Mouse (Mus musculus) thymus, adult 2 months (tissue): ENCODE data around the gene Unc119.

Experiments used
- CTCF ChIP-seq: fragments of 200-500 bp; IDR thresholded peaks from 2 replicates; pipeline ENCODE4 v1.5.1; 2012; ENCODE audit warnings: mild to moderate bottlenecking, control low read depth, low read length, moderate library complexity, borderline replicate concordance; ENCODE audit not compliant: control insufficient read depth, poor library complexity, insufficient read depth; ENCODE audit errors: extremely low read depth
- POLR2A ChIP-seq: fragments of 200-500 bp; IDR thresholded peaks from 2 replicates; pipeline ENCODE4 v1.6.1; 2012; ENCODE audit warnings: mild to moderate bottlenecking, low read length, control low read depth, moderate library complexity; ENCODE audit not compliant: control insufficient read depth, poor library complexity, insufficient read depth; ENCODE audit errors: extremely low read depth

DNA sequence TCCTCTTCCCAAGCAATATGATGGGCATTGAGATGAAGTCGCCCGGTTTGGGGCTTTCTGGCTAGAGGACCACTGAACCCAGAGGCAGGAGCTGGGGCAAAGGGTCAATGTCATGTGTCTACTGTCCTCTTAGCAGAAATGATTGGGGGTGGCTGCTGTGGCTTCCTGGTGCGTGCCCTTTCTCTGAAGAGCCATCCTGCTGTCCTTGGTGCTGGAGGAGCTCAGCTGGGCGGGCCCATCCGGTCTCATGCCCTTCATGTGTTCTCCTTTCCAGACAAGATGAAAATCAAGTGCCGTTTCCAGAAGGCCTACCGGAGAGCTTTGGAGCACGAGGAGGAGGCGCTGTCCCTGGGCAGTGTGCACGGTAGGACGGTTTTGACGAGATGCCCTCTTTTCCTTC is 10.6 kb upstream of the Unc119 start:
- TF ChIP-seq POLR2A = no peak
- no peak for TF ChIP-seq CTCF
